Mouse (Mus musculus): ENCODE results near the gene Rad23a.
"Not testable (repeated sequence)": the region's sequence is repeated elsewhere in the genome, so short reads cannot be mapped to it uniquely, and the experiment has no call there.

The Rad23a gene

GRCm38 (mm10) chr8:84839875-84840247, 604 bp downstream of the Rad23a start:
- DNase-seq (ENCODE audit: low spot score), result no peak

- DNase-seq (ENCODE audit: low spot score), result no peak
Measured at GRCm38 (mm10) chr8:84839411-84839810, 1.1 kb downstream of the Rad23a start.

- no peak for DNase-seq (ENCODE audit: low spot score)
Measured at GRCm38 (mm10) chr8:84838513-84838912, 2.0 kb downstream of the Rad23a start.

- DNase-seq (ENCODE audit: low spot score), result no peak
Measured at GRCm38 (mm10) chr8:84837912-84838470, 2.5 kb downstream of the Rad23a start.

- DNase-seq (ENCODE audit: low spot score), result no peak
Measured at GRCm38 (mm10) chr8:84837149-84837911, 3.1 kb downstream of the Rad23a start.

- DNase-seq (ENCODE audit: low spot score), result peak; percentile 84
Measured at GRCm38 (mm10) chr8:84834866-84835855, 5.3 kb downstream of the Rad23a start.

GRCm38 (mm10) chr8:84834002-84834865, 6.2 kb downstream of the Rad23a start:
- no peak for DNase-seq (ENCODE audit: low spot score)

- no peak for DNase-seq (ENCODE audit: low spot score)
Measured at GRCm38 (mm10) chr8:84832759-84833742, 7.4 kb downstream of the Rad23a start.

GRCm38 (mm10) chr8:84832034-84832717, 8.3 kb downstream of the Rad23a start:
- DNase-seq (ENCODE audit: low spot score), result peak; percentile 72

GRCm38 (mm10) chr8:84831490-84831889, 9.0 kb downstream of the Rad23a start, which contains the start of gene Gadd45gip1:
Gene Gadd45gip1, plus strand, starts transcription at chr8:84831522.
- DNase-seq (ENCODE audit: low spot score), result no peak

- DNase-seq (ENCODE audit: low spot score), result not testable (repeated sequence)
Measured at GRCm38 (mm10) chr8:84826518-84826917, 13.9 kb downstream of the Rad23a start.

- DNase-seq (ENCODE audit: low spot score), result no peak
Measured at GRCm38 (mm10) chr8:84825636-84826035, 14.8 kb downstream of the Rad23a start.

- peak; percentile 66 for DNase-seq (ENCODE audit: low spot score)
Measured at GRCm38 (mm10) chr8:84823653-84824052, 16.8 kb downstream of the Rad23a start.

- no peak for DNase-seq (ENCODE audit: low spot score)
Measured at GRCm38 (mm10) chr8:84822723-84823122, 17.7 kb downstream of the Rad23a start, which contains the start of gene Dand5. Gene Dand5, minus strand, starts transcription at chr8:84822823.

- DNase-seq (ENCODE audit: low spot score), result no peak
Measured at GRCm38 (mm10) chr8:84816117-84816516, 24.3 kb downstream of the Rad23a start.

- peak; percentile 96 for DNase-seq (ENCODE audit: low spot score)
Measured at GRCm38 (mm10) chr8:84815547-84815946, 24.9 kb downstream of the Rad23a start.

GRCm38 (mm10) chr8:84814555-84815441, 25.7 kb downstream of the Rad23a start:
- no peak for DNase-seq (ENCODE audit: low spot score)

GRCm38 (mm10) chr8:84814240-84814554, 26.3 kb downstream of the Rad23a start:
- DNase-seq (ENCODE audit: low spot score), result no peak

GRCm38 (mm10) chr8:84813830-84814229, 26.6 kb downstream of the Rad23a start:
- no peak for DNase-seq (ENCODE audit: low spot score)

Data from layer of hippocampus, adult 11-12 months (tissue).